Mouse (Mus musculus) urinary bladder, postnatal 10 days (tissue): ENCODE measurements at regions not wholly inside any gene's neighbourhood (a gene's known extent, or its start where the extent isn't known, plus 50 kb on each side); places are given as distances from the start of the nearest gene placed in this dataset.

Experiments used
- DNase-seq: peaks from one replicate; pipeline ENCODE4 v3.0.0; 2022; ENCODE audit warnings: low spot score

- DNase-seq: no peak
These were observed 522.7 kb upstream of the Tnp1 start for GRCm38 (mm10) chr1:73538420-73538871.

GRCm38 (mm10) chr1:73535726-73536265 is 520.1 kb upstream of the Tnp1 start:
- DNase-seq: no peak

GRCm38 (mm10) chr1:73533526-73533925 is 517.8 kb upstream of the Tnp1 start:
- DNase-seq: no peak

GRCm38 (mm10) chr1:73532316-73532715 is 516.6 kb upstream of the Tnp1 start:
- DNase-seq: no peak

GRCm38 (mm10) chr1:73531831-73532230 is 516.1 kb upstream of the Tnp1 start:
- no peak for DNase-seq

- no peak for DNase-seq
These were observed 514.6 kb upstream of the Tnp1 start for GRCm38 (mm10) chr1:73530326-73530725.

- no peak for DNase-seq
These were observed 512.9 kb upstream of the Tnp1 start for GRCm38 (mm10) chr1:73528623-73529022.

- DNase-seq: no peak
These were observed 500.7 kb upstream of the Tnp1 start for GRCm38 (mm10) chr1:73516441-73516840.

GRCm38 (mm10) chr1:73515781-73516180 is 500.1 kb upstream of the Tnp1 start:
- no peak for DNase-seq

- DNase-seq: no peak
These were observed 498.1 kb upstream of the Tnp1 start for GRCm38 (mm10) chr1:73513822-73514221.

GRCm38 (mm10) chr1:73512836-73513235 is 497.1 kb upstream of the Tnp1 start:
- DNase-seq: no peak

- DNase-seq: no peak
These were observed 491.5 kb upstream of the Tnp1 start for GRCm38 (mm10) chr1:73507071-73507754.

- DNase-seq: no peak
These were observed 487.9 kb upstream of the Tnp1 start for GRCm38 (mm10) chr1:73503611-73504010.

GRCm38 (mm10) chr1:73500671-73501070 is 485.0 kb upstream of the Tnp1 start:
- DNase-seq: no peak

- DNase-seq: no peak
These were observed 480.5 kb upstream of the Tnp1 start for GRCm38 (mm10) chr1:73495971-73496749.

- no peak for DNase-seq
These were observed 466.2 kb upstream of the Tnp1 start for GRCm38 (mm10) chr1:73481956-73482355.

GRCm38 (mm10) chr1:73479349-73479920 is 463.7 kb upstream of the Tnp1 start:
- no peak for DNase-seq

- no peak for DNase-seq
These were observed 444.9 kb upstream of the Tnp1 start for GRCm38 (mm10) chr1:73460598-73460997.

- DNase-seq: no peak
These were observed 444.2 kb upstream of the Tnp1 start for GRCm38 (mm10) chr1:73459754-73460534.

GRCm38 (mm10) chr1:73457261-73457660 is 441.6 kb upstream of the Tnp1 start:
- no peak for DNase-seq

- DNase-seq: no peak
These were observed 440.8 kb upstream of the Tnp1 start for GRCm38 (mm10) chr1:73456359-73457062.
